Mouse (Mus musculus) liver, embryonic 15.5 days (tissue): ENCODE data around the gene 1700001C19Rik. TPM values are rescaled to one million over a fixed set of nuclear protein-coding genes. Genes with fewer than 3 reads are reported as not detected.

ENCODE experiments used
- ATAC-seq: fragments of 200-750 bp; cut with Nextera tagmentation; 2 replicates; pipeline ENCODE4 v1.8.0; 2017; ENCODE audit warnings: moderate number of reproducible peaks, mild to moderate bottlenecking, moderate library complexity; ENCODE audit not compliant: insufficient read depth
- H3K27ac ChIP-seq: fragments of 300-500 bp; sonication (generic); replicated peaks from 2 replicates; pipeline ENCODE4 v1.5.1; 2015; ENCODE audit warnings: mild to moderate bottlenecking, inconsistent platforms
- H3K27me3 ChIP-seq: fragments of 300-500 bp; sonication (generic); 2 replicates; pipeline ENCODE4 v1.6.1; 2015; ENCODE audit warnings: mild to moderate bottlenecking, inconsistent platforms
- H3K36me3 ChIP-seq: fragments of 300-500 bp; sonication (generic); replicated peaks from 2 replicates; pipeline ENCODE4 v1.6.1; 2015; ENCODE audit warnings: moderate library complexity, mild to moderate bottlenecking, inconsistent platforms
- H3K4me1 ChIP-seq: fragments of 300-500 bp; sonication (generic); replicated peaks from 2 replicates; pipeline ENCODE4 v1.6.1; 2015; ENCODE audit warnings: inconsistent platforms
- H3K4me2 ChIP-seq: fragments of 300-500 bp; sonication (generic); 2 replicates; pipeline ENCODE4 v1.6.1; 2015; ENCODE audit warnings: moderate library complexity, mild to moderate bottlenecking, inconsistent platforms
- H3K4me3 ChIP-seq: fragments of 300-500 bp; sonication (generic); replicated peaks from 2 replicates; pipeline ENCODE4 v1.5.1; 2015; ENCODE audit warnings: mild to moderate bottlenecking, inconsistent platforms
- H3K9ac ChIP-seq: fragments of 300-500 bp; sonication (generic); 2 replicates; pipeline ENCODE4 v1.6.1; 2015; ENCODE audit warnings: moderate library complexity, mild to moderate bottlenecking, inconsistent platforms
- H3K9me3 ChIP-seq: fragments of 300-500 bp; sonication (generic); replicated peaks from 2 replicates; pipeline ENCODE4 v1.6.1; 2016; ENCODE audit warnings: inconsistent platforms
- WGBS: fragments of 180-500 bp; shearing (Covaris S2); methylation state at CpG from one replicate; pipeline ENCODE4 v1.1.7; 2015; ENCODE audit warnings: mixed read lengths; ENCODE audit not compliant: insufficient replicate concordance; 5-methylcytosine and 5-hydroxymethylcytosine counted together
- polyA plus RNA-seq: library from polyadenylated mRNA; unstranded; fragments of >200 nt; fragmentation: Nextera tagmentation; extraction: Ambion mirVana; gene quantifications from 2 replicates; pipeline ENCODE4 v1.2.1, GENCODE M21; 2015

The 1700001C19Rik gene
- polyA plus RNA-seq, 1 experiment from 2014 or later = 1.7 TPM

GRCm38 (mm10) chr17:47462209-47462608 lies 25.0 kb upstream of the 1700001C19Rik start:
- Histone ChIP-seq H3K4me2 (no peak overlapping the region), H3K9me3 (no peaks in the 10 kb centered on the region), H3K4me3 (no peak overlapping the region), H3K9ac (no peak overlapping the region), H3K27ac (peak overlapping the region; percentile 53; the same call in 1 of the 2 replicates), H3K4me1 (peaks cover 57% of the 10 kb centered on the region), H3K27me3 (peaks cover 20% of the 10 kb centered on the region; the same call in 1 of the 2 replicates), H3K36me3 (no peaks in the 10 kb centered on the region)
- 67% methylated on average over 7 of the region's 7 CpGs for whole genome bisulfite sequencing
- no peak for ATAC-seq

- no peak overlapping the region for H3K9ac ChIP-seq
- no peak overlapping the region for H3K4me2 ChIP-seq
- H3K36me3 ChIP-seq = no peaks in the 10 kb centered on the region
- H3K4me1 ChIP-seq = peaks cover 62% of the 10 kb centered on the region
- 35% methylated on average over 3 of the region's 3 CpGs for WGBS
- H3K9me3 ChIP-seq = no peaks in the 10 kb centered on the region
- no peak overlapping the region for H3K4me3 ChIP-seq
- peaks cover 15% of the 10 kb centered on the region; the same call in 1 of the 2 replicates for H3K27me3 ChIP-seq
- ATAC-seq = no peak
- no peak overlapping the region for H3K27ac ChIP-seq
These were observed 24.5 kb upstream of the 1700001C19Rik start for GRCm38 (mm10) chr17:47461688-47462087.

GRCm38 (mm10) chr17:47459341-47459919 lies 22.3 kb upstream of the 1700001C19Rik start:
- H3K9ac ChIP-seq = no peak overlapping the region
- H3K4me2 ChIP-seq = no peak overlapping the region
- no peaks in the 10 kb centered on the region for H3K36me3 ChIP-seq
- 26% methylated on average over 3 of the region's 3 CpGs for WGBS
- no peaks in the 10 kb centered on the region for H3K9me3 ChIP-seq
- H3K4me3 ChIP-seq = no peak overlapping the region
- H3K27me3 ChIP-seq = no peaks in the 10 kb centered on the region
- ATAC-seq = no peak
- no peak overlapping the region for H3K27ac ChIP-seq
- peaks cover 58% of the 10 kb centered on the region for H3K4me1 ChIP-seq

GRCm38 (mm10) chr17:47458936-47459335 lies 21.8 kb upstream of the 1700001C19Rik start:
- Histone ChIP-seq H3K36me3 (no peaks in the 10 kb centered on the region), H3K4me2 (no peak overlapping the region), H3K4me3 (no peak overlapping the region), H3K9ac (no peak overlapping the region), H3K27me3 (no peaks in the 10 kb centered on the region), H3K27ac (no peak overlapping the region), H3K9me3 (no peaks in the 10 kb centered on the region), H3K4me1 (peaks cover 58% of the 10 kb centered on the region)
- 79% methylated on average over 2 of the region's 2 CpGs for WGBS
- no peak for ATAC-seq

GRCm38 (mm10) chr17:47458310-47458709 lies 21.1 kb upstream of the 1700001C19Rik start:
- Histone ChIP-seq H3K4me3 (no peak overlapping the region), H3K27me3 (no peaks in the 10 kb centered on the region), H3K36me3 (no peaks in the 10 kb centered on the region), H3K9me3 (no peaks in the 10 kb centered on the region), H3K4me2 (no peak overlapping the region), H3K4me1 (peaks cover 58% of the 10 kb centered on the region), H3K27ac (no peak overlapping the region), H3K9ac (no peak overlapping the region)
- 66% methylated on average over 13 of the region's 13 CpGs for WGBS
- no peak for ATAC-seq

GRCm38 (mm10) chr17:47454675-47455074 lies 17.5 kb upstream of the 1700001C19Rik start:
- 21% methylated on average over 8 of the region's 8 CpGs for WGBS
- Histone ChIP-seq H3K9me3 (no peaks in the 10 kb centered on the region), H3K4me3 (no peak overlapping the region), H3K27me3 (no peaks in the 10 kb centered on the region), H3K9ac (peak overlapping the region; percentile 10; the same call in 1 of the 2 replicates), H3K27ac (peak overlapping the region; percentile 8; the same call in 1 of the 2 replicates), H3K4me2 (peak overlapping the region; percentile 44), H3K4me1 (peaks cover 49% of the 10 kb centered on the region), H3K36me3 (no peaks in the 10 kb centered on the region)
- ATAC-seq = peak; percentile 70

- WGBS = 50% methylated on average over 7 of the region's 7 CpGs
- no peaks in the 10 kb centered on the region for H3K36me3 ChIP-seq
- peaks cover 59% of the 10 kb centered on the region for H3K4me1 ChIP-seq
- H3K4me2 ChIP-seq = no peak overlapping the region
- no peak overlapping the region for H3K9ac ChIP-seq
- H3K9me3 ChIP-seq = no peaks in the 10 kb centered on the region
- no peak overlapping the region for H3K27ac ChIP-seq
- no peak for ATAC-seq
- H3K4me3 ChIP-seq = no peak overlapping the region
- H3K27me3 ChIP-seq = no peaks in the 10 kb centered on the region
These were observed 15.7 kb upstream of the 1700001C19Rik start for GRCm38 (mm10) chr17:47452886-47453285.

GRCm38 (mm10) chr17:47450880-47451565 lies 13.8 kb upstream of the 1700001C19Rik start:
- no peak overlapping the region for H3K27ac ChIP-seq

GRCm38 (mm10) chr17:47450239-47450638 lies 13.1 kb upstream of the 1700001C19Rik start:
- Histone ChIP-seq H3K36me3 (no peaks in the 10 kb centered on the region), H3K4me3 (no peak overlapping the region), H3K9ac (no peak overlapping the region), H3K27ac (no peak overlapping the region), H3K9me3 (no peaks in the 10 kb centered on the region), H3K27me3 (no peaks in the 10 kb centered on the region), H3K4me2 (no peak overlapping the region), H3K4me1 (peaks cover 75% of the 10 kb centered on the region)
- ATAC-seq = no peak
- WGBS = 38% methylated on average over 7 of the region's 7 CpGs

More at GRCm38 (mm10) chr17:47450880-47451565, 13.8 kb upstream of the 1700001C19Rik start:
- peaks cover 70% of the 10 kb centered on the region for H3K4me1 ChIP-seq
- no peaks in the 10 kb centered on the region for H3K36me3 ChIP-seq
- no peak for ATAC-seq
- no peaks in the 10 kb centered on the region for H3K9me3 ChIP-seq
- no peak overlapping the region for H3K4me2 ChIP-seq
- 64% methylated on average over 12 of the region's 12 CpGs for WGBS
- no peak overlapping the region for H3K4me3 ChIP-seq
- no peaks in the 10 kb centered on the region for H3K27me3 ChIP-seq
- no peak overlapping the region for H3K9ac ChIP-seq

- Histone ChIP-seq H3K9ac (no peak overlapping the region), H3K9me3 (no peaks in the 10 kb centered on the region), H3K27ac (peak overlapping the region; percentile 53; the same call in 1 of the 2 replicates), H3K4me2 (no peak overlapping the region), H3K4me1 (peaks cover 73% of the 10 kb centered on the region), H3K4me3 (no peak overlapping the region), H3K27me3 (no peaks in the 10 kb centered on the region), H3K36me3 (no peaks in the 10 kb centered on the region)
- 57% methylated on average over 5 of the region's 5 CpGs for WGBS
- ATAC-seq = no peak
These were observed 12.3 kb upstream of the 1700001C19Rik start for GRCm38 (mm10) chr17:47449432-47449831.

GRCm38 (mm10) chr17:47448523-47449372 lies 11.6 kb upstream of the 1700001C19Rik start:
- ATAC-seq = peak; percentile 19; the same call in 1 of the 2 replicates
- Histone ChIP-seq H3K4me2 (no peak overlapping the region), H3K36me3 (no peaks in the 10 kb centered on the region), H3K9ac (no peak overlapping the region), H3K4me3 (no peak overlapping the region), H3K27me3 (no peaks in the 10 kb centered on the region), H3K27ac (peak overlapping the region; percentile 59; the same call in 1 of the 2 replicates), H3K9me3 (no peaks in the 10 kb centered on the region), H3K4me1 (peaks cover 73% of the 10 kb centered on the region)
- 47% methylated on average over 8 of the region's 8 CpGs for WGBS
